Mouse (Mus musculus) limb, embryonic 10.5 days (tissue): Measurements from ENCODE around the gene Epn2. TPM values are rescaled to one million over a fixed set of nuclear protein-coding genes. Genes with fewer than 3 reads are reported as not detected.

Experiments used
- DNase-seq: peaks from one replicate; pipeline ENCODE4 v3.0.0-alpha.2; 2017; ENCODE audit warnings: low spot score
- H3K27ac ChIP-seq: fragments of 300-500 bp; sonication (generic); 2 replicates; pipeline ENCODE4 v1.5.1; 2016; ENCODE audit warnings: mild to moderate bottlenecking
- H3K27me3 ChIP-seq: fragments of 300-500 bp; sonication (generic); 2 replicates; pipeline ENCODE4 v1.6.1; 2016; ENCODE audit warnings: low read depth, mild to moderate bottlenecking; ENCODE audit not compliant: poor library complexity, severe bottlenecking
- H3K36me3 ChIP-seq: fragments of 300-500 bp; sonication (generic); 2 replicates; pipeline ENCODE4 v1.6.1; 2016; ENCODE audit warnings: mild to moderate bottlenecking, moderate library complexity
- H3K4me1 ChIP-seq: fragments of 300-500 bp; sonication (generic); 2 replicates; pipeline ENCODE4 v1.6.1; 2016
- H3K4me3 ChIP-seq: fragments of 300-500 bp; sonication (generic); 2 replicates; pipeline ENCODE4 v1.5.1; 2016; ENCODE audit warnings: mild to moderate bottlenecking, moderate library complexity
- H3K9me3 ChIP-seq: fragments of 300-500 bp; sonication (generic); replicated peaks from 2 replicates; pipeline ENCODE4 v1.6.1; 2016; ENCODE audit warnings: mild to moderate bottlenecking
- WGBS: fragments of 180-500 bp; shearing (Covaris S2); methylation state at CpG from one replicate; pipeline ENCODE4 v1.1.7; 2016; 5-methylcytosine and 5-hydroxymethylcytosine counted together
- polyA plus RNA-seq: library from polyadenylated mRNA; unstranded; fragments of >200 nt; fragmentation: Nextera tagmentation; extraction: Ambion mirVana; gene quantifications from 2 replicates; pipeline ENCODE4 v1.2.1, GENCODE M21; 2016

The Epn2 gene
- polyA plus RNA-seq, 1 experiment from 2014 or later: 24.1 TPM

- DNase-seq: peak; percentile 54
- Histone ChIP-seq H3K4me3 (peak overlapping the region; percentile 48), H3K36me3 (no peaks in the 10 kb centered on the region), H3K27me3 (0 out of 2 replicates have a peak, but pooled peaks cover 2% of the 10 kb centered on the region), H3K27ac (peak overlapping the region; percentile 72), H3K4me1 (peaks cover 30% of the 10 kb centered on the region), H3K9me3 (no peaks in the 10 kb centered on the region)
- WGBS: 8% methylated on average over 19 of the region's 22 CpGs
Observed at GRCm38 (mm10) chr11:61615686-61616522, 36.4 kb upstream of the Epn2 start.

- H3K27me3 ChIP-seq: no peaks in the 10 kb centered on the region
- no peaks in the 10 kb centered on the region for H3K9me3 ChIP-seq
- no peaks in the 10 kb centered on the region for H3K36me3 ChIP-seq
- 54% methylated on average over 5 of the region's 5 CpGs for WGBS
- H3K4me1 ChIP-seq: peaks cover 19% of the 10 kb centered on the region
- H3K4me3 ChIP-seq: no peak overlapping the region
- no peak for DNase-seq
- no peak overlapping the region for H3K27ac ChIP-seq
Observed at GRCm38 (mm10) chr11:61614401-61614800, 34.9 kb upstream of the Epn2 start.

GRCm38 (mm10) chr11:61612116-61612635 lies 32.7 kb upstream of the Epn2 start:
- peaks cover 19% of the 10 kb centered on the region for H3K4me1 ChIP-seq
- 0 out of 2 replicates have a peak, but pooled peaks cover 1% of the 10 kb centered on the region for H3K9me3 ChIP-seq
- 92% methylated on average over 4 of the region's 4 CpGs for WGBS
- H3K27ac ChIP-seq: no peak overlapping the region
- H3K27me3 ChIP-seq: no peaks in the 10 kb centered on the region
- DNase-seq: no peak
- H3K36me3 ChIP-seq: no peaks in the 10 kb centered on the region
- no peak overlapping the region for H3K4me3 ChIP-seq

GRCm38 (mm10) chr11:61611197-61611596 lies 31.7 kb upstream of the Epn2 start:
- WGBS: 84% methylated on average over 3 of the region's 3 CpGs
- Histone ChIP-seq H3K9me3 (0 out of 2 replicates have a peak, but pooled peaks cover 1% of the 10 kb centered on the region), H3K4me3 (no peak overlapping the region), H3K4me1 (peaks cover 11% of the 10 kb centered on the region), H3K27me3 (no peaks in the 10 kb centered on the region), H3K36me3 (no peaks in the 10 kb centered on the region), H3K27ac (no peak overlapping the region)
- no peak for DNase-seq

- H3K9me3 ChIP-seq: 0 out of 2 replicates have a peak, but pooled peaks cover 1% of the 10 kb centered on the region
- no peak for DNase-seq
- H3K4me1 ChIP-seq: no peaks in the 10 kb centered on the region
- no peaks in the 10 kb centered on the region for H3K27me3 ChIP-seq
- WGBS: 89% methylated on average over 4 of the region's 4 CpGs
- no peak overlapping the region for H3K4me3 ChIP-seq
- H3K27ac ChIP-seq: no peak overlapping the region
- H3K36me3 ChIP-seq: no peaks in the 10 kb centered on the region
Observed at GRCm38 (mm10) chr11:61608072-61608471, 28.6 kb upstream of the Epn2 start.

- H3K4me3 ChIP-seq: no peak overlapping the region
- no peak overlapping the region for H3K27ac ChIP-seq
- no peak for DNase-seq
- H3K4me1 ChIP-seq: peaks cover 5% of the 10 kb centered on the region; the same call in 1 of the 2 replicates
- no peaks in the 10 kb centered on the region for H3K36me3 ChIP-seq
- H3K9me3 ChIP-seq: no peaks in the 10 kb centered on the region
- WGBS: 91% methylated on average over 7 of the region's 7 CpGs
- no peaks in the 10 kb centered on the region for H3K27me3 ChIP-seq
Observed at GRCm38 (mm10) chr11:61602705-61603104, 23.2 kb upstream of the Epn2 start.

GRCm38 (mm10) chr11:61601465-61601864 lies 22.0 kb upstream of the Epn2 start:
- 60% methylated on average over 3 of the region's 3 CpGs for WGBS
- H3K9me3 ChIP-seq: no peaks in the 10 kb centered on the region

GRCm38 (mm10) chr11:61598367-61598766 lies 18.9 kb upstream of the Epn2 start:
- H3K4me1 ChIP-seq: peaks cover 5% of the 10 kb centered on the region; the same call in 1 of the 2 replicates
- H3K27ac ChIP-seq: no peak overlapping the region
- DNase-seq: no peak
- no peaks in the 10 kb centered on the region for H3K9me3 ChIP-seq
- no peaks in the 10 kb centered on the region for H3K36me3 ChIP-seq
- H3K27me3 ChIP-seq: no peaks in the 10 kb centered on the region
- H3K4me3 ChIP-seq: no peak overlapping the region
- 43% methylated on average over 6 of the region's 6 CpGs for WGBS

More at GRCm38 (mm10) chr11:61601465-61601864, 22.0 kb upstream of the Epn2 start:
- DNase-seq: no peak
- Histone ChIP-seq H3K36me3 (no peaks in the 10 kb centered on the region), H3K27ac (no peak overlapping the region), H3K4me3 (no peak overlapping the region), H3K27me3 (no peaks in the 10 kb centered on the region), H3K4me1 (peaks cover 5% of the 10 kb centered on the region; the same call in 1 of the 2 replicates)

- Histone ChIP-seq H3K27ac (no peak overlapping the region), H3K9me3 (no peaks in the 10 kb centered on the region), H3K27me3 (no peaks in the 10 kb centered on the region), H3K36me3 (no peaks in the 10 kb centered on the region), H3K4me3 (no peak overlapping the region), H3K4me1 (peaks cover 5% of the 10 kb centered on the region; the same call in 1 of the 2 replicates)
- 81% methylated on average over 2 of the region's 2 CpGs for WGBS
- no peak for DNase-seq
Observed at GRCm38 (mm10) chr11:61597471-61597870, 18.0 kb upstream of the Epn2 start.

- 0 out of 2 replicates have a peak, but pooled peaks cover 2% of the 10 kb centered on the region for H3K4me1 ChIP-seq
- H3K36me3 ChIP-seq: no peaks in the 10 kb centered on the region
- H3K27me3 ChIP-seq: no peaks in the 10 kb centered on the region
- no peak overlapping the region for H3K4me3 ChIP-seq
- no peak overlapping the region for H3K27ac ChIP-seq
- no peaks in the 10 kb centered on the region for H3K9me3 ChIP-seq
- no peak for DNase-seq
Observed at GRCm38 (mm10) chr11:61593069-61593468, 13.6 kb upstream of the Epn2 start.

GRCm38 (mm10) chr11:61592061-61592460 lies 12.6 kb upstream of the Epn2 start:
- WGBS: 91% methylated on average over 3 of the region's 3 CpGs
- 0 out of 2 replicates have a peak, but pooled peaks cover 2% of the 10 kb centered on the region for H3K4me1 ChIP-seq
- H3K27ac ChIP-seq: no peak overlapping the region
- no peaks in the 10 kb centered on the region for H3K36me3 ChIP-seq
- no peaks in the 10 kb centered on the region for H3K9me3 ChIP-seq
- no peak overlapping the region for H3K4me3 ChIP-seq
- DNase-seq: no peak
- no peaks in the 10 kb centered on the region for H3K27me3 ChIP-seq

GRCm38 (mm10) chr11:61590516-61591213 lies 11.2 kb upstream of the Epn2 start:
- H3K27me3 ChIP-seq: no peaks in the 10 kb centered on the region
- 62% methylated on average over 7 of the region's 7 CpGs for WGBS
- H3K4me1 ChIP-seq: 0 out of 2 replicates have a peak, but pooled peaks cover 2% of the 10 kb centered on the region
- DNase-seq: no peak
- H3K4me3 ChIP-seq: no peak overlapping the region
- H3K36me3 ChIP-seq: no peaks in the 10 kb centered on the region
- H3K27ac ChIP-seq: no peak overlapping the region
- H3K9me3 ChIP-seq: no peaks in the 10 kb centered on the region

GRCm38 (mm10) chr11:61585421-61585820 lies 5.9 kb upstream of the Epn2 start:
- H3K4me1 ChIP-seq: 0 out of 2 replicates have a peak, but pooled peaks cover under 1% of the 10 kb centered on the region
- no peaks in the 10 kb centered on the region for H3K36me3 ChIP-seq
- no peaks in the 10 kb centered on the region for H3K27me3 ChIP-seq
- no peak overlapping the region for H3K4me3 ChIP-seq
- H3K9me3 ChIP-seq: no peaks in the 10 kb centered on the region
- WGBS: 65% methylated on average over 4 of the region's 4 CpGs
- DNase-seq: no peak
- H3K27ac ChIP-seq: no peak overlapping the region
